Mouse (Mus musculus) gastrocnemius, postnatal 14 days (tissue): ENCODE data around the gene Cdca8. TPM values are rescaled to one million over a fixed set of nuclear protein-coding genes. Genes with fewer than 3 reads are reported as not detected.

Source experiments
- DNase-seq: peaks from one replicate; pipeline ENCODE4 v3.0.0; 2021; ENCODE audit warnings: mixed read lengths
- intact Hi-C: fragments of 180-260 bp; cut with DNase I; formaldehyde crosslinking; loops from one replicate; pipeline ENCODE4 v1.15.1; 2025; ENCODE audit warnings: low total_unique reads
- total RNA-seq, 2 experiments: library from RNA; stranded (reverse); gene quantifications; 2 replicates each; pipeline ENCODE4 v1.2.3; 2021

Gene Cdca8
- total RNA-seq, 2 experiments from 2014 or later: 3.8 to 4.0 TPM

GRCm38 (mm10) chr4:124960940-124961339 is 21.8 kb upstream of the Cdca8 start:
- intact Hi-C loops: no loop called here
- DNase-seq: no peak

GRCm38 (mm10) chr4:124959062-124959461 is 20.0 kb upstream of the Cdca8 start:
- peak; percentile 29 for DNase-seq
- intact Hi-C loops: no loop called here

GRCm38 (mm10) chr4:124957284-124957683 is 18.2 kb upstream of the Cdca8 start:
- DNase-seq: no peak
- intact Hi-C loops: no loop called here

- intact Hi-C loops: no loop called here
- no peak for DNase-seq
Measured at GRCm38 (mm10) chr4:124953546-124953945, 14.4 kb upstream of the Cdca8 start.

GRCm38 (mm10) chr4:124951036-124951433 is 11.9 kb upstream of the Cdca8 start:
- DNase-seq: no peak
- intact Hi-C loops: no loop called here

GRCm38 (mm10) chr4:124950181-124951035 is 11.3 kb upstream of the Cdca8 start:
- no peak for DNase-seq
- intact Hi-C loops: no loop called here

- intact Hi-C loops: loop anchor here (5.0 kb wide), 1 partner anchor 148 kb away; no protein-coding TSS in a partner anchor
- no peak for DNase-seq
Measured at GRCm38 (mm10) chr4:124949488-124949887, 10.4 kb upstream of the Cdca8 start.

GRCm38 (mm10) chr4:124944961-124945360 is 5.8 kb upstream of the Cdca8 start:
- DNase-seq: no peak
- intact Hi-C loops: loop anchor here (5.0 kb wide), 2 partner anchors 112 to 152 kb away; no protein-coding TSS in a partner anchor

GRCm38 (mm10) chr4:124943781-124944180 is 4.7 kb upstream of the Cdca8 start:
- no peak for DNase-seq
- intact Hi-C loops: loop anchor here (5.0 kb wide), 1 partner anchor 114 kb away; no protein-coding TSS in a partner anchor

GRCm38 (mm10) chr4:124943022-124943421 is 3.9 kb upstream of the Cdca8 start:
- DNase-seq: peak; percentile 74
- intact Hi-C loops: loop anchor here (5.0 kb wide), 1 partner anchor 114 kb away; no protein-coding TSS in a partner anchor

- intact Hi-C loops: no loop called here
- DNase-seq: peak; percentile 90
Measured at GRCm38 (mm10) chr4:124936613-124937471, 2.3 kb downstream of the Cdca8 start, which contains the start of gene 9930104L06Rik. Gene 9930104L06Rik, plus strand, starts transcription at chr4:124937048.

- intact Hi-C loops: no loop called here
- DNase-seq: no peak
Measured at GRCm38 (mm10) chr4:124928102-124928501, 11.0 kb downstream of the Cdca8 start.

- intact Hi-C loops: no loop called here
- no peak for DNase-seq
Measured at GRCm38 (mm10) chr4:124905971-124906822, 32.9 kb downstream of the Cdca8 start.

GRCm38 (mm10) chr4:124905417-124905816 is 33.7 kb downstream of the Cdca8 start:
- intact Hi-C loops: no loop called here

GRCm38 (mm10) chr4:124899906-124900305 is 39.2 kb downstream of the Cdca8 start:
- no peak for DNase-seq
- intact Hi-C loops: no loop called here

More at GRCm38 (mm10) chr4:124905417-124905816, 33.7 kb downstream of the Cdca8 start:
- no peak for DNase-seq

GRCm38 (mm10) chr4:124898428-124898827 is 40.7 kb downstream of the Cdca8 start:
- intact Hi-C loops: no loop called here
- no peak for DNase-seq

- intact Hi-C loops: no loop called here
- DNase-seq: no peak
Measured at GRCm38 (mm10) chr4:124894508-124895428, 44.3 kb downstream of the Cdca8 start.

- no peak for DNase-seq
- intact Hi-C loops: no loop called here
Measured at GRCm38 (mm10) chr4:124893769-124894168, 45.3 kb downstream of the Cdca8 start.
